Mouse (Mus musculus) hindbrain, embryonic 16.5 days (tissue): ENCODE data around the gene Fam174b. TPM values are rescaled to one million over a fixed set of nuclear protein-coding genes. Genes with fewer than 3 reads are reported as not detected.

Experiments used
- ATAC-seq: fragments of 200-750 bp; cut with Nextera tagmentation; 2 replicates; pipeline ENCODE4 v1.8.0; 2017; ENCODE audit warnings: moderate TSS enrichment, moderate library complexity
- H3K27ac ChIP-seq: fragments of 300-500 bp; sonication (generic); 2 replicates; pipeline ENCODE4 v1.5.1; 2014; ENCODE audit warnings: low read depth, mild to moderate bottlenecking, control low read depth, low read length, moderate library complexity
- H3K27me3 ChIP-seq: fragments of 300-500 bp; sonication (generic); replicated peaks from 2 replicates; pipeline ENCODE4 v1.6.1; 2014; ENCODE audit warnings: low read length; ENCODE audit not compliant: control insufficient read depth, insufficient read depth
- H3K36me3 ChIP-seq: fragments of 300-500 bp; sonication (generic); 2 replicates; pipeline ENCODE4 v1.6.1; 2014; ENCODE audit warnings: mild to moderate bottlenecking, low read length, moderate library complexity, mixed read lengths; ENCODE audit not compliant: control insufficient read depth, insufficient read depth
- H3K4me1 ChIP-seq: fragments of 300-500 bp; sonication (generic); 2 replicates; pipeline ENCODE4 v1.6.1; 2014; ENCODE audit warnings: low read depth, low read length; ENCODE audit not compliant: control insufficient read depth, insufficient read depth
- H3K4me2 ChIP-seq: fragments of 300-500 bp; sonication (generic); 2 replicates; pipeline ENCODE4 v1.6.1; 2014; ENCODE audit warnings: mild to moderate bottlenecking, low read length, control low read depth, moderate library complexity
- H3K4me3 ChIP-seq: fragments of 300-500 bp; sonication (generic); 2 replicates; pipeline ENCODE4 v1.5.1; 2014; ENCODE audit warnings: mild to moderate bottlenecking, low read length, control low read depth, moderate library complexity
- H3K9ac ChIP-seq: fragments of 300-500 bp; sonication (generic); 2 replicates; pipeline ENCODE4 v1.6.1; 2014; ENCODE audit warnings: low read depth, mild to moderate bottlenecking, control low read depth, low read length, moderate library complexity
- H3K9me3 ChIP-seq: fragments of 300-500 bp; sonication (generic); 2 replicates; pipeline ENCODE4 v1.6.1; 2014; ENCODE audit warnings: mild to moderate bottlenecking, low read length, moderate library complexity; ENCODE audit not compliant: control insufficient read depth
- WGBS: fragments of 180-500 bp; shearing (Covaris S2); extraction: QIAGEN DNeasy Blood & Tissue Kit; methylation state at CpG from one replicate; pipeline ENCODE4 v1.1.7; 2014; 5-methylcytosine and 5-hydroxymethylcytosine counted together
- microRNA-seq: library from miRNA; unstranded; fragments of <30 nt; microRNA quantifications from one replicate; pipeline ENCODE4, GENCODE M21; 2017
- polyA plus RNA-seq: library from polyadenylated mRNA; unstranded; fragments of >200 nt; fragmentation: Nextera tagmentation; extraction: Ambion mirVana; gene quantifications from 2 replicates; pipeline ENCODE4 v1.2.1, GENCODE M21; 2015

Gene Fam174b
- polyA plus RNA-seq, 1 experiment from 2014 or later, result 38.1 TPM

DNA sequence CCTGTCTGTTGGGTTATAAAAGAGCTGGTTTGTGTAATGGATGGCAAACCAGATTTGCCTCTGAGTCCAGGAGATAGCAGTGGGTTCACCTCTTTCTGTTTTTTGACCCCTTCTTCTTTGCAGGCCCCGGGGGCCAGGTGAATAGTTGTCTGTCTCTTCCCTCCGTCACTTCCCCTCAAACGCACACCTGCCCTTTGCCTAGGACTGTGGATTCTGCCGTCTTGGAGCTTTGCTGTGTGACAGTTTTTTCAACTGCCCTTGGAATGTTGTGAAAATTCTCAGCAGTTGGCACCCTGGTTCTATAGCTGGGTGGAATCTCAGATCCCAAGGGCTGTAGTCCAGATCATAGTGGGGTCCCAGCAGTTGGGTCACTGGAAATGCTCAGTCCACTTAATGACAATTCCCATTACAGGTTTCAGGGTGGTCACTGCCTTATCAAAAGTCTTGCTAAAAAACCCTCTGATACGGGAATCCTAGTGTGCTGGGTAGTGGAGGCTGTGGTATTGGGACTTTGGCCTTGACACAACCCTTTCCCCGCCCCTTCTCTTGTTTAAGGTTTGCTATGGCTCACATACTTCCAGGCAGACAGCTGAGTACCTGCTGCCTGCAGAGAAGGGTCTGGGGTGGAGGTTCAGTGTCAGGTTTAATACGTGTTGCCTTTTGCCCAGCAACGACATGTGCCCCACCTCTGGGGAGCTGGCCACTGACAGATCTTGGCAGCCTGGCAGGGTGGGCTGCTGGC, 76.3 kb downstream of the Fam174b start:
- no peaks in the 10 kb centered on the region for H3K9me3 ChIP-seq
- no peak overlapping the region for H3K4me3 ChIP-seq
- 78% methylated on average over 8 of the region's 8 CpGs for WGBS
- H3K9ac ChIP-seq, result no peak overlapping the region
- H3K27ac ChIP-seq, result no peak overlapping the region
- H3K36me3 ChIP-seq, result no peaks in the 10 kb centered on the region
- ATAC-seq, result no peak
- no peak overlapping the region for H3K4me2 ChIP-seq
- H3K4me1 ChIP-seq, result no peaks in the 10 kb centered on the region
- H3K27me3 ChIP-seq, result no peaks in the 10 kb centered on the region

DNA sequence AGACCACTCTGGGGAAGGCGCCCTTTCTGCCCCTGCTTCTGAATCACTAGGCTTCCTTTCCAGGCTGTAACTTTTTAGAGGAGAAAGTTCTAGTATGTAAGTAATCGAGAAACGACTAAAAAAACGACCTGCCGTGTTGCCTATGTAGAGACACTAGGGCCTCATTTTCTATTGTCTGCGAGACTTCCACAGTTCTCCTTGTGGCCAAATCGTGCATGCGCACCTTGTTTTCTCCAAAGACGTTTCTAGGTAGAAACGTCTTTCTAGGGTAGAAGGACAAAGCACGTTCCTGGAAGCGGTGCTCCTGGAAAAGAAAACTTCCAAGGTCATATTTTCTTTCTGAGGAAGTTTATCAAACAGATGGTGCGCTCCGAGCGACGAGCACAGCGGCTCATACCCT, 79.3 kb downstream of the Fam174b start:
- Histone ChIP-seq H3K9ac (no peak overlapping the region), H3K9me3 (no peaks in the 10 kb centered on the region), H3K36me3 (no peaks in the 10 kb centered on the region), H3K4me1 (no peaks in the 10 kb centered on the region), H3K27me3 (no peaks in the 10 kb centered on the region), H3K4me3 (no peak overlapping the region), H3K27ac (no peak overlapping the region), H3K4me2 (no peak overlapping the region)
- WGBS, result 88% methylated on average over 17 of the region's 17 CpGs
- no peak for ATAC-seq

Small RNA genes lying within 50 kb of the gene (microRNA-seq; reads per million reads assigned to microRNA genes)
- not detected for gene Mir7234

Other genes with a start within 250 kb of the Fam174b start
- 34.0 and 35.3 TPM in 2 replicates for gene Chd2, start 198.5 kb upstream of the Fam174b start, polyA plus RNA-seq